Mouse (Mus musculus) MN1 (cell line): ENCODE data around the gene Pakap.

ENCODE experiments used
- DNase-seq: peaks from one replicate; pipeline ENCODE4 v3.0.0-alpha.2; 2016; ENCODE audit warnings: low spot score

Gene Pakap

DNA sequence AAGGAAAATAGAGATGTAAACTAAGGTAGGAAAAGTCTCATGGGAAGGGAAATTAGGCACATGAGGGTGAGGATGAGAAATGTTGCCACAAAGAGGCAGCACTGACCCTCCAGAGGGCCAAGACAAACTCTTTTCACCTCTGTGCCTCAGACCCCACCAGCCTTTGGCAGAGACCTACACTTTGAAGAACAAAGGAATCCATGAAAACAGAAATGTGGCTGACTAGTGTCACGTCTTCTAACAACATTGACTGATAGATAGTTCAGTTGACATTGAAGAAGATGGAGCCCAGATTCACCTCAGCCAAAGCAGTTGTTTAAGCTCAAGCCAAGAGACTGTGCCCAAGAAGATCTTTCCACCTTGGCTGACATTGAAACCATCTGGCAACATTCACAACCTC, 57.8 kb downstream of the Pakap start:
- DNase-seq = no peak

DNA sequence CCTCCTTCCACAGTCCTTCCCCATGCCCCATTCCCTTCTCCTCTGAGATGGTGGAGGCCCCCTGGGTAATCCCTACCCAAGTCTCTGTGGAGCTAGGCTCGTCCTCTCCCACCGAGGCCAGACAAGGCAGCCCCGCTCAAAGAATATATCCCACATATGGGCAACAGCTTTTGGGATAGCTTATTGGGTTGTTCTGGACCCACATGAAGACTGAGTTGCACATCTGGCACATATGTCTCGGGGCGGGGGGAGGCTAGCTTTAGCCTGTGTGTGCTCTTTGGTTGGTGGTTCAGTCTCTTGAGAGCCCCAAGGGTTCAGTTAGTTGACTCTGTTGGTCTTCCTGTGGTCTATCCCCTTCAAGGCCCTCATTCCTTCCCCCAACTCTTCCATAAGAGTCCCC, 58.9 kb downstream of the Pakap start:
- no peak for DNase-seq

DNA sequence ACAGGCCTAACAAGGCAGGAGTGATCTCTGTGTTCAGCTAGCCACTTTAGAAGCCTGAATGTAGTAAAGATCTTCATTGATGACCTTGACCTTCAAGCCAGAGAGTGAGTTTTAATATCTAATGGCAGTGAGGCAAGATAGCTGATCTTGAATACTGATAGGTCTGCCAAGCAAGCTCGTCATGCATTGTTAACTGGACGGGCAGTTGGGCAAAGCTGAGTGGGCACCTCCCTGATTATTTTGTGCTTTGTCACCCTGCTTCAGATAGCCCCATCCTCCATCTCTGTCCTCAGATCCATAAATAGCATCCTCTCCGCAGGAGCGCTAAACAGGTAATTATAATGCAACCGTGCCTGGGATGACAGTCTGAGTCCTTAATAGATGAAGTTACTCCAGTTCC, 64.4 kb downstream of the Pakap start:
- DNase-seq = no peak

DNA sequence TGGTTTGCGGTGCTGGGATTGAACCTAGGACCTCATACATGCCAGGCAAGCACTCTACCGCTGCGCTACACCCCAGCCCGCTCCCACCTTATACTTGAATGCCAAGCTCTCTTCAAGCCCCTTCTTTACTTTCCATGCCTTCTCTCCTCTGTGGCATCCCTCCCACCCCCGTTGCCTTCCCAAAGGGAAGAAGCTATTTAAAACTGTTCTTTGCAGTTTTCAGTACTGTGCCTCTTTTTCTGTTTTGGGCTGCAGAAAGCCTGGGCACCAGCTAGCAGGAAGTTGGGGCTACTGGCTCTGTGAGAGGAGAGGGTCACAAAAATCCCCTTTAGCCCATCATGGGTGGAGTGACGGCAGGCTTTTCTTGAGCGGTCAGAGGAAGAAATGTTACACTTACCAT, 65.1 kb downstream of the Pakap start:
- no peak for DNase-seq

DNA sequence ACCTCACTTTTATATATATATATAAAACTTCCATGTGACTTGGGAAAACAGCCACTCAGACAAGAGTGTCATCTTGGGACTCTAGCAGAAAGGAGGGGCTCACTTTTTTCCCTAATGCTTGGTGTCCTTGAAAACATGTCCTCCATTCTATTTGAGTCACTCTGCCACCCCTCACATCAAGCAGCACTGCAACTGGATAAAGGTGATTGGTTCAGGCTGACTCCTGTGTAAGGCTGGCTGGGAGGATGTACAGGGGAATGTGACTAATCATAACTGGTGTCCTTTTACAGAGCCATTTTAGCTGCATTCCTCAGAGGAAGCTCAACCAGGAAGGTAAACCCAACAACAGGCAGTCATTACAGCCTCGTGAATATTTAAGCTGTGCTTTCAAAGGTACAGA, 67.0 kb downstream of the Pakap start:
- no peak for DNase-seq

DNA sequence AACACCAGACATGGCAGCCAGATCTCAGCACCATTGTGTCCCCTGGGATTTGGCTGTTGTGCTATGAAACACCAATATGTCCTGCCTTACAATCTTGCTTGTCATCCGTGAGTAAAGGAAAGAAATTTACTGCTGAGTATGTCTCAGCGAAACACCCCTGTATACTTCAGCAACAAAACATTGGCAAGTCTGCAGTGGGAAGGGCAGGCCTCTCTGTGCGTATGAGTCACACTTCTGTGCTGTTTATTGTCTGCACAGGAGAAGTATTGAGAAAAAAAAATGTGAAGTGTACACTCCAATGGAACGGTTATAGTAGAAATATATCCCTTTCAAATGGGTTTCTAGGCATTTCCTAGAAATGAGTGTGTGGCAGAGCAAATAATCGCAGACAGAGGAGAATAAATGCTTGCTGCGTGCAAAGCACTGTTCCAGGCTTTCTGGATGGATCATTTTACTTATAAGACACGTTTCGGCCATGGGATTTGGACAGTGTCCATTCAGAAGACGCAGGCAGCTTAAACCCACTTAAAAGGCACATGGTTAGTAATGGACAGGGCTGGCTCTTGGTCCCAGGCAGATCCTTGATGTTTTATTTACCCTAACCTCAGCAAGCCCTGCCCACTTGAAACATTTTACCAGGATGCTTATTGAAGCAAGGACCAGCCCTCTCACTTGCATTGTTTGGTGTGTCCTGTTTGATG, 69.0 kb downstream of the Pakap start:
- DNase-seq = no peak

DNA sequence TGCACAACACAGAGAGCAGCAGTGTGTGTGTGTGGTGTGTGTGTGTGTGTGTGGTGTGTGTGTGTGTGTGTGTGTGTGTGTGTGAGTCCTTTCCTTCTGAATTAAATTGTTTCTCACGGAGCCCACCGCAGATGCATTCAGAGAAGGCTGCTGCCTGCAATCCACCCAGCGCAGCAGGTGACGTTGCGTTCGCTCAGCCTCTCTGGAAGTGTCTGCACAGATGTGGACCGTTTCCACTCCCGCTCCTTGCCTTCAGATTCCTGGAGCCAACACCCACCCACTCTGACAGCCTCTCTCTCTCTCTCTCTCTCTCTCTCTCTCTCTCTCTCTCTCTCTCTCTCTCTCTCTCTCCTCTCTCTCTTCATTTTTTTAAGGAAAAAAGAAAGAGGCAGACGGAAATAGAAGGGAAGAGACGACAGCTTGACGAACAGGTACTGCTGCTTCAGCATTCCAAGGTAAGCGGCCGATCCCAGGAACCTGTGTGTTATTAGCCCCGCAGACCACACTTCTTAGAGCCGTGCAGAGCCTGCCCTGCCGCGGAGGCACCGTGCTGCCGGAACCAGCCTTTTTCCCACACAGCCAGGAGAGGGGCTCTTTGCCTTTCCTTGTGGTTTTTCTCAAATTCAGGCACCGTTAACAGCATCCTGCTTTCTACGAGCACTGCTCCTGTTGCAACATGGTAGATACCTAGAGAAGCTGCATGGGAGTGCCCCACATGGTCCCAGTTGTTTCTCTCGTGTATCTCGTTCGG, 69.8 kb downstream of the Pakap start:
- no peak for DNase-seq

DNA sequence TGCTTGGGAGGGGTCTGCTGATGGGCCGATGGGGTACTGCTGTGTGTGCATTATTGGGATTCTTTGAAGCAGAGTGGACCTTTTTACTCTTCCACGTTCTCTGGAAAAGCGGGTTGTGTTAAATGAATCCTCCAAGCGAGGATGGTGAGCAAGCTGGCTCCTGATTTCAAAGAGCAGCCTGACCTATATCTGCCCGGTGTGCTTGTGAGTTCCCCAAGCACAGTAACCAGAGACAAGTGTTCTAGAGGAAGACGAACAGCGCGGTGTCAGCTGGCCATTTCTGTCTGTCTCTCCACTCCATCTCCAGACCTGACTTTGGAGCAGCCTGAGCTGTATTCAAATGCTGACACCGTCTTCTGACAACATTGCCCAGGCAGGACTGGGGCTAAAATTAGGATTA, 71.0 kb downstream of the Pakap start:
- DNase-seq = no peak

DNA sequence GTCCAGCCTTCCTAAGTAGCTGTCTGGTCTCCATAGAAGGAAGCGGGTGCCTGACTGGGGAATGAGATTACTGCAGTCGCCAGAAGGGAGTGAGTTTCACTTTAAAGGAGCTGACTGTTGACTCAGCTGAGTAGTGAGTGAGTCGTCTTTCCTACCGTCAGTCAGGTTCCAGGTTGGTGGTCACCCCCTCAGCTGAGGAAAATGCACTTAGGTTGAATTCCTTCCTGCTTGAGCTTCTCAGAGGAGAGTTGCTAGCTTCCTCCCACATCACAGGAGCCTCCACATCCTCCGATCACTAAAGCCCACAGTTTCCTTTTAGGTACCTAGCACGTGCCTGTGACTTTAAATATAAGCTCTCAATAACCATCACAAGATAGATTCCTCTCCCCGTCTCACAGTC, 72.2 kb downstream of the Pakap start:
- DNase-seq = no peak

DNA sequence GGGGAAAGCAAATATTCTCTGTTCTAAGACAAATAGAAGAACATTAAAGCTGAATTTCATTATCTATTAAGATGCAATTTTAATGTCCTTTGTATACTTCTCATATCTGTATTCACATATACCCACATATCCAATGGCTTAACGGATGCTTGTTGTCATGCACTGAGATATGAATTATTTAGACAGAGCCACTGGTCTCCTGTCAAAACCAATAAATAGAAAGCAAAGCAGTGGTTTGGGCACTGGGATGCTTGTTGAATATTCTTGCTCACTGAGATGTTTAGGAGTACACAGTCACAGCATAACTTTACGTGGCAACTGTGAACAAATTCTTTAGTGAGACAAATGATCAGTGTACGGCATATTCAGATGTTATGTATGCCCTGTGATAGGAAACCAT, 73.0 kb downstream of the Pakap start:
- DNase-seq = no peak

DNA sequence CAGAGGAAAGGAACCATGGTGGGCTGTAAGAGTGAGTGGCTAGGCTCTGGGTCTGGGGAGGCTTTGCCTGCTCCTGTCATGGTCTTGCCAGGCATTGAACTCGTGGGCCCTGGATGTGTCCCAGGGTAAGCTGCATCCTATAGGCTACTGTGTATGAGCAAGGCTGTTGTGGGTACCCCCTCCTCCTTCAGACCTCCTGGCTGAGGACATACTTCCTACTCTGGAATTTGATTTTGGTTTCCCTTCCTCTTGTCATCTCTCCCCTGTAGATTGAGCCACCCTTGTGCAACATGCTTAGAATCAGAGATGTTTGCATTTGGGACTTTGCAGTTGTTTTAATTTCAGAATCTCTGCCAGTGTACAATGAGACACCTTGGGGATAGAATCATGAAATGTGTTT, 83.0 kb downstream of the Pakap start:
- no peak for DNase-seq

DNA sequence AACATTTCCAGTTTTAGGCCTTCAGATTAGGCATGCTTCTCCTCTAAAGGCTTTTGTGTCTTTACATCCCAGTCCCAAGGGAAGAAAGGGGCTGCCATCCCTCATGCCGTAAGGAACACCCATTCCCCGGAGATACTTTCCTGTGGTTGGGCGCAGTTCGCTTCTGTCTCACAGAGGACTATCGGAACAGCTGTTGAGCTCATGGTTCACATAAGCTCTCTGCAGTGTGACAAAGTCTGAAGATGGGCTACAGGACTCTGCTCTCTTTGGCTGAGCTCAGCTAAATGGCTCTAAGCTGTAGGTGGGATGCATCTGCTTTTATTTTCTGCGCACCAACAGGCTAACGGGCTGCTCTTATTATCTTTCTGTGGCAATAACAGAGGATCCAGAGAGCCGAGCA, 83.6 kb downstream of the Pakap start:
- DNase-seq = no peak

DNA sequence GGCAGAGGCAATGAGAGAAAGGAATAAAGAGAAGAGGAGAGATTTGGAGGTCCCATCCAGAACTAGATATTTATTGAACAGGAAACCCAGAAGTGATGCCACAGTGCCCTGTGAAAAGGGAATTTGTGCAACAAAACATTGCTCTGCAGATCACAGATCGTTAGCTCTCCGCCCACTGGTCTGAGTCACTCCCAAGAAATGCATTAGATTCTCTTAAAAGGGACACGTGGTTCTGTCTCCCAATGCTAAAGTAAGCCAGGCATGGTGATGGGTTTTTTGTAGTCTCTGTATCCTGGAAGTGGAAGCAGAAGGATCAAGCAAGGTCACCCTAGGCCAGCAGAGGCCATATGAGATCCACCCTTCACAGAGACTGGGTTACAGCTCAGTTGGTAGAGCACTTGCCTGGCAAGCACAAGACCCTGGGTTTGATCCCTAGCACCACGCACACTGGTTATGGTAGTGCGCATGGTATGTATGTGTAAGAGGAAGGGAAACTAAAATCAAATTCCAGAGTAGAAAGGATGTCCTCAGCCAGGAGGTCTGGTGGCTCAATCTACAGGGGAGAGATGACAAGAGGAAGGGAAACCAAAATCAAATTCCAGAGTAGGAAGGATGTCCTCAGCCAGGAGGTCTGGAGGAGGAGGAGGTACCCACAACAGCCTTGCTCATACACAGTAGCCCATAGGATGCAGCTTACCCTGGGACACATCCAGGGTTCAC, 84.4 kb downstream of the Pakap start:
- no peak for DNase-seq

DNA sequence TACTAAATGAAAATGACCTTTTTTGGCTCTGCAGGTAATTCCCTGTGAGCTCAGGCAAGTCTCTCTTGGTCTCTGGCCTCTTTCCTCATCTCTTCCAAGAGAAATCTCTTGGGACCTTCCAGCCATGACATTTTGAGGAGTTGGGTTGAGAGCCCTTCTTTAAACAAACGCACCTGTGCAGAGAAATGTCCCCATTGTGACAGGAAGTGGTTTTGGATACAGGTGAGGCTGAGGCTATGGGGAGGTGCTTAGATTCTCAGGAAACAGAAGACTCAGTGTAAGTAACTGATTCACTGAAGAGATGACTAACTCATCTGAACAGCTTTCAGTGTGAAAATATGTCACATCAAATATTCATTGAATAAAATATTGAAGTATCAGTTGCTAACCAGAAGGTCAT, 88.0 kb downstream of the Pakap start:
- no peak for DNase-seq

DNA sequence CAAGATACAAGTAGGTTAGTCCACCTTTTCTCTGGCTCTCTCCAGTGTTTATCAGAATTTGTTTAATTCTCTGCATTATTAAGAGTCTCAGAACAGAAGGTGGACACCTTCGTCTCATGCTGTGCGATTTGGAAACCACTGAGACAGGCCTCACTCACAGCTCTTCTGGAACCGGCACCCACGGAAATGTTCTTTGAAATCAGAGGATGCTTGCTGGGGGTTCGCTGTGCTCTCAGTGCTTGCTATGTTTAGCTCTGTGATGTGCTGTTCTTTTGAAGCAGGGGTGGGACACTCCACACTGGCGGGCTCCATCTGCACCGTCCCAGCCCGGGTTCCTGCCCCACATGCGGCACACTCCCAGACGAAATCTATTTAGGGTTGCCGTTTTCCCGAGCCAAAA, 88.4 kb downstream of the Pakap start:
- DNase-seq = no peak

DNA sequence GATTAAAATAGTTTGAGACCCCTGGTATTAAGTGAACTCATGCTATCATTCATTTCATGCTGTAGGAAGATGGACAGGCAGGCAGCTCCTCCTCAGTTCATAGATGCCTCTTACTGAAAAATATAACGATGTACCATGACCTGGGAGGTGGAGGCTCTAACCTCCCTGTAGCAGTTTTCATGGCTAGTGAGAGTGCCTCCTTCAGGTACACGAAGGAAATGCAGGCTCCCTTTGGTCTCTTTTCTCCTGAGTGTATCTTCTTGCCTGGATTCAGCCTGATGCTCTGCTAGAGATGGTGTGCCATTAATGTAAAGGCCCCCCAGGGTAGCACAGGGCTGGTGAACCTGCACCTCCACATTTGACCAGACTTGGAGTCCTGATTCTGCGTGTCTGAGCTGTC, 88.9 kb downstream of the Pakap start:
- no peak for DNase-seq

DNA sequence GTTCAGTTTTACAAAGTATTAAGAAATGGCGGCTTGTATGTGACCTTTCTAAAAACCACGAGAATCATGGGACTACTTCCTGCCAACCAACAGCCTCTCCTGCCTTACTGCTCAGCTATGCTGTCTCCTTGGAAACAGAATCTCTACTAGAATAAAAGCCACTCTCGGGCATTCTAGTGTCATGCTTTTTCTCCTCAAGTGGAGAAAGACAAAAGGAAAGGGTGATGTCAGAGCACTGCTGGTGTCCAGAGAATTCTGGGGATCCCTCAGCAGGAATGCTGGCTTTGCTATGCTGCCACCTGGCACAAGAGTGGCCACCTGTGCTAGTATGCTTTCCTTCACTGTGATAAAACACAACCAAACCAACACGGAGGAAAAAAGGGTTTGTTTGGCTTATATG, 92.5 kb downstream of the Pakap start:
- DNase-seq = no peak

DNA sequence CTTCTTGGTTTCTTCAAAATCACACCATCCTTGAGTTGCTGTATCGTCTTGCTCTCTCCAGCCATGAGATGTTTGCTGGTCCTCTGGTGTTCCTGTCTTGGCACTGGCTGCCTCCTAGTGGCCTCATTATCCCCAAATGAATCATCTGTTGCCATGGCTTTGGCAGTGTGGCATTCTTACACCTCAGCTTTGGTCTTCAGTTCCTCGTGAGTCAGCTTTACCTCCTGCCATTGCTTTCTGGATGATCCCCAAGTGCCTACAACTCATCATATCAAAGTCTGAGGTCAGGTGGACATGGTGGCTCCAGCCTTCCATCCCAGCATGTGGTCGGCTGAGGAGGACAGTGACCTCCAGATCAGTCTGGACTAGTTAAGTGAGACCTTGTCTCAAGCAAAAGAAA, 98.1 kb downstream of the Pakap start:
- DNase-seq = no peak

DNA sequence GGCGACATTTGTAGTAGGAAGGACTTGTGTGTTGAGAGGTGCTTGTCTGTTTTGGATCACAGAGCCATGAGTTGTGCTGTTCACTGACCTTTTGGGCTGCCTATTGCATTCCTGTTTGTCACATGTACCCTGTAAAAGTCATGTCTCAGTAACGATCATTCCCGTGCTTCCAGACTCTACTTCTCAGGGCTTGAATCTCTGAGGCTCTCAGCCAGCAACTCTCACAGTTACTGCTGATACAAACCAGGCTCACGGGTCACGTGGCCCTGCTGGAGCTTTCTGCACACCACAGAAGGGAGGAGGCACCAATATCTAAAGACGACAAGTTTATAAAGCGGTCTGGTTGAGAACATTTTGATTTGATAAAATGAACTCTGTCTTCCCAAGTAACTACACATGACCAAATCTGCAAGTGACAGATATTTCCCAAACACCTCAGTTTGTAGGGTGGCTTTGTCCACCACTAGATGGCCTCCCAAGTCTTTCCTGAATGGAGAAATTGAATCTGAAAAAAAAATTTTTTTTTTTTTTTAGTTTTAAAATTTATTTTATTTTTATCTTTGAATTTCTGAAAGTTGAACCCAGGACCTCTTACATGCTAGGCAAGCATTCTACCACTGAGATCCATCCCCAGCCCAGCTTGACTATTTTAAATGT, 103.0 kb downstream of the Pakap start:
- no peak for DNase-seq

DNA sequence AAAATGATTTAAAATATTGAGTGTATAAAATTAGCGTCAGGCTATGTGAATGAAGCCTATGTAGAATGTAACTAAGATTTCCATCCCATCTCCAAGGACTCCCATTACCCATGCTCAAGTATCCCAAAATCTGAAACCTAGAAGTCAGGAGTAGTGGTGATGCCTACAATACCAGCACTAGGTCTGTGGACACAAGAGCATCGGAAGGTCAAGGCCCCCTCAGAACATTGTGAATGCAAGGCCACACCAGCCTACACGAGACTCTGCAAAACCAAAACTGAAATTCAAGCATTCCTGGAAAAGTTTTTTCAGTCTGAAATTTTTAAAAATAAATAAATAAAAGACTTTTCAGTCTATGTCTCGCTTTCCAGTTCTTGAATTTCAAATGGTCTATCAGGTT, 104.6 kb downstream of the Pakap start:
- DNase-seq = no peak

DNA sequence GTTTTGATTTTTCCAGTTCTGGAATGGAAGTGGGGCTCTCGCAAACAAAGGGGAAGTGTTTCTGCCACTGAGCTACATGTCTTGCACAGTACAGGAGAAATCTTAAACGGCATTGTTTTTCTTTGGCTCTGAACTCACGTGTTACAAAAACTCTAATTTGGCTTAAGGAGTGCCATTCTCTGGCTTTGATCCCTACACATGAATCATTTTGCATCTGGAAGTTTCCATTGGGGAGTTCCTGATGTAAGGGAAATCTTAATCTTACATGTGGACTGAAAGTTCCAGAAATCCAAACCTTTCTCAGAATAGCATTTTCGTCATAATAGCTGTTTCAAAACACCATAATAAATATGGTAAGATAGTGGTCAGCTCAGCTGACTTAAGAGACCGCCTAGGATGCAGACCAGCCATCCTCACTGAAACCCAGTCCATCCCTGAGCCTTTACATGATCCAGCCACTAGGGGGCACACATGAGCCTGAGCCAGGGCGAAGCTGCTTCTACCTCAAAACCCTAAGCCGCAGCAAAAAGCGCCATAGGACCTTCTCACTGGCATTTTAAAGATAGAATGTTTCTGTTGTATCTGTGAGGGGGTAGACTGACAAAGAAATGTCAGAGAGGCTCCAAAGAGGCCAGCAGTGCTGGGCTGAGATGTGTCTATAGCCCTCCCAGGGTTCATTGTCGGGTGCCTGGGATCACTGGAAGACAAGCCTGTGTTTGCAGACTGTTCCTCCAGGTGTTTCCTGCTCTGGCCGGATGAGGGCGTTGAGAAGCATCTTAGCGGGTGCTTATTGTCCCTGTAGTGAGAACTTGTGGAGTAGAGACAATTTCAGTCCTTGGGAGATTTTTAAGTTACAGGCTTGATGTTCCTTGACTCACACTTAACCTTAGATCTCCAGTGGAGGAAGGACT, 105.3 kb downstream of the Pakap start:
- DNase-seq = no peak

DNA sequence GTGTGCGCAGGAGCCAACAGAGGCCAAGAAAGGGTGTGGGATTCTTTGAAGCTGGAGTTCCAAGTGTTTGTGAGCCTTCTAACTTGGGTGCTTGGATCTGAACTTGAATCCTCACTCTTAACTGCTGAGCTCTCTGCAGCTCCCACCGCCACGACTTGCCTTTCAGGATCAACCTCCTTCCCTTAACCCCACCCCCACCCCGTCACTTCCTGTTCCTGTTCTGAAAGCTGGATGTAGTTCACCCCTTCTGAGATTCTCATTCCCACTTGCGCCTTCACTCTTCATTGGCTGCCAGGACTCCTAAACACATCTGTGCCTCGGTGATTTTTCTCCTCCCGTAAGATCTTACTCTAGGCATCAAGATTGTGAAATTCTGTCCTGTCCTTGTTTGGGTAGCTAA, 106.4 kb downstream of the Pakap start:
- DNase-seq = no peak
